18 mouse cellular contexts compared by ENCODE assay signal in genomic region chr10:119197621-119198150, GRCm38 (mm10).
"Had no signal": no experiment of that assay in that cellular context is flagged by ENCODE, and none has a peak within 500 bp of the region (broad histone marks: within the 10 kb centered on the region; RNA-seq: fewer than 3 reads in every experiment).

No protein-coding gene starts in this region.

- H3K4me2 ChIP-seq: limb, embryonic 13.5 days; lung, embryonic 14.5 days had no signal

- DNase-seq: kidney, adult 11 months; kidney, adult 8-10 months; kidney, postnatal 25 days; liver; liver, postnatal 0 days; lung, embryonic 14.5 days; midbrain, embryonic 14.5 days; thymus, adult 2 months; thymus, postnatal 14 days; thymus, postnatal 4 days had no signal

- H3K4me3 ChIP-seq: layer of hippocampus, adult 2 months; limb, embryonic 10.5 days; limb, embryonic 13.5 days had no signal

- H3K27ac ChIP-seq: kidney, postnatal 0 days; layer of hippocampus, adult 2 months; limb, embryonic 10.5 days; limb, embryonic 13.5 days; liver, embryonic 14.5 days; macrophage; stomach, postnatal 0 days had no signal

- H3K4me1 ChIP-seq: limb, embryonic 10.5 days; limb, embryonic 13.5 days had no signal

- H3K27me3 ChIP-seq: limb, embryonic 13.5 days had no signal

- H3K9me3 ChIP-seq: limb, embryonic 10.5 days; limb, embryonic 13.5 days had no signal

- ATAC-seq: lung, postnatal 0 days had no signal

- H3K9ac ChIP-seq: limb, embryonic 13.5 days; liver, embryonic 14.5 days; liver, postnatal 0 days; lung, embryonic 14.5 days had no signal
